Mouse (Mus musculus): Measurements from ENCODE around the gene Drc7. TPM values are rescaled to one million over a fixed set of nuclear protein-coding genes. Genes with fewer than 3 reads are reported as not detected.

Gene Drc7
- polyA plus RNA-seq, 1 experiment from 2014 or later: not detected

DNA sequence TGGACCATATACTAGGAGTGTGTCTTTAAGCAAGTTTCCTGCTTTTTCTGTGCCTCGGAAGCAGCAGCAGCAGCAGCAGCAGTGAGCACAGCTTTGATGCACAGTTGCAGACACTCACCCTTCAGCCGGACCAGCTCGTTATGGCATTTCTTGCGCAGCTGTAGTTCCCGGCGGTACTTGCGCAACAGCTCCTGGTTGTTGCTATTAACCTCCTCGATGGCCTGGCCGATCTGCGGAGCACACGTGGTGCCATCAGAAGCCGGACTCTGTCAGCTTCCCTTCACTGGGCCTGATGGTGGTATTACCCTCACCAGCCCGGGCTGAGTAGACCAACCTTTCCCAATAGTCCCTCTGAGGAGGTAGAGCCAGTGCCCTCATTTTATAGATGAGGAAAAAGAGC, 52.4 kb downstream of the Drc7 start:
- peaks cover 58% of the 10 kb centered on the region for H3K36me3 ChIP-seq (ENCODE audit: insufficient read depth, low read length)
- H3K4me3 ChIP-seq (replicated peaks; ENCODE audit: low read depth, low read length): no peak overlapping the region
- TF ChIP-seq CTCF (IDR thresholded peaks at IDR 0.05; ENCODE audit: low read depth): no peak
- no peaks in the 10 kb centered on the region for H3K9me3 ChIP-seq (replicated peaks; ENCODE audit: low read length)
- no peak overlapping the region for H3K9ac ChIP-seq (ENCODE audit: low read depth, low read length)
- no peaks in the 10 kb centered on the region for H3K27me3 ChIP-seq (ENCODE audit: insufficient read depth, low read length)
- no peak for ATAC-seq (replicated peaks; ENCODE audit: low FRiP score, low read depth)
- H3K4me2 ChIP-seq (ENCODE audit: low read length): no peak overlapping the region
- no peak overlapping the region for H3K27ac ChIP-seq
- DNase-seq (ENCODE audit: low spot score): no peak
- 91% methylated on average over 13 of the region's 13 CpGs for WGBS
- no peaks in the 10 kb centered on the region for H3K4me1 ChIP-seq (replicated peaks; ENCODE audit: insufficient read depth, low read length)

DNA sequence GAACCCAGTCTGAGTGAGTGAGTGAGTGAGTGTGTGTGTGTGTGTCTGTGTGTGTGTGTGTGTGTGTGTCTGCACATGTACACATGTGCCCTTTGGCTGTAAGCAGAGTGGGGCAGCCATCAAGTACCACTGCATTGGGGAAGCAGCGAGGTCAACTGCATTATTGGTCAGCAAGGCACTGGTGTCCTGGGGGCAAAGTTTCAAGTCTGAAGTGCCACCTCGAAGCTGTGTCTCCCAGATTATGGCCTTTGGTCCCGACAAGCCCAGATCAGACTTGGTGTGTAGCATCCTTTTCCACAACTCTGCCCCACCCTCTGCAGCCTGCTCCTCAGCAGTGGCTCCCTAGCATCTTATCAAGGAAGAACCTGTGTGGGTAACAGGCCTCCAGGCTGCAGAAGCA, 57.7 kb downstream of the Drc7 start:
- WGBS: 91% methylated on average over 3 of the region's 3 CpGs
- DNase-seq (ENCODE audit: low spot score): no peak

DNA sequence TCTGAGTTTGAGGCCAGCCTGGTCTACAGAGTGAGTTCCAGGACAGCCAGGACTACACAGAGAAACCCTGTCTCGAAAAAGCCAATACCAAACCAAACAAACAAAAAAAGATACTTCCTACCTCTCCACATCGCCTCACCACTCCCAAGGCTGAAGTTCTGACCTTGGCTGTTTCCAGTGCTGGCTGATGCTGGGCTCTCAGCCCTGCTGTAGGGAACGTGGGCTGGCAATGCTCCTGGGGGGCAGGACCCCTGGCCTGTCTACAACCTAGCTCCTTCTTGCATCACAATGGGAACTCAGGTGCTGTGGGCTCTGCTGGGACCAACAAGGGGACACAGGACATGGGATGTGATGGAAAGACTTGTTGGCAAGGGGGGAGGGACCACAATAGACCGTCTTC, 58.2 kb downstream of the Drc7 start:
- H3K27me3 ChIP-seq (ENCODE audit: insufficient read depth, low read length): no peaks in the 10 kb centered on the region
- H3K9ac ChIP-seq (ENCODE audit: low read depth, low read length): no peak overlapping the region
- no peaks in the 10 kb centered on the region for H3K9me3 ChIP-seq (replicated peaks; ENCODE audit: low read length)
- no peak overlapping the region for H3K4me3 ChIP-seq (replicated peaks; ENCODE audit: low read depth, low read length)
- H3K36me3 ChIP-seq (ENCODE audit: insufficient read depth, low read length): peaks cover 26% of the 10 kb centered on the region
- no peak for TF ChIP-seq CTCF (IDR thresholded peaks at IDR 0.05; ENCODE audit: low read depth)
- no peaks in the 10 kb centered on the region for H3K4me1 ChIP-seq (replicated peaks; ENCODE audit: insufficient read depth, low read length)
- no peak overlapping the region for H3K27ac ChIP-seq
- no peak for DNase-seq (ENCODE audit: low spot score)
- whole genome bisulfite sequencing: 86% methylated on average over 4 of the region's 4 CpGs
- H3K4me2 ChIP-seq (ENCODE audit: low read length): no peak overlapping the region
- no peak for ATAC-seq (replicated peaks; ENCODE audit: low FRiP score, low read depth)

More for the DNA sequence above, 57.7 kb downstream of the Drc7 start:
- TF ChIP-seq CTCF (IDR thresholded peaks at IDR 0.05; ENCODE audit: low read depth): no peak
- no peaks in the 10 kb centered on the region for H3K27me3 ChIP-seq (ENCODE audit: insufficient read depth, low read length)
- no peak for ATAC-seq (replicated peaks; ENCODE audit: low FRiP score, low read depth)
- no peak overlapping the region for H3K9ac ChIP-seq (ENCODE audit: low read depth, low read length)
- no peak overlapping the region for H3K27ac ChIP-seq
- H3K4me3 ChIP-seq (replicated peaks; ENCODE audit: low read depth, low read length): no peak overlapping the region
- no peak overlapping the region for H3K4me2 ChIP-seq (ENCODE audit: low read length)
- H3K4me1 ChIP-seq (replicated peaks; ENCODE audit: insufficient read depth, low read length): no peaks in the 10 kb centered on the region
- H3K9me3 ChIP-seq (replicated peaks; ENCODE audit: low read length): no peaks in the 10 kb centered on the region
- peaks cover 30% of the 10 kb centered on the region for H3K36me3 ChIP-seq (ENCODE audit: insufficient read depth, low read length)

DNA sequence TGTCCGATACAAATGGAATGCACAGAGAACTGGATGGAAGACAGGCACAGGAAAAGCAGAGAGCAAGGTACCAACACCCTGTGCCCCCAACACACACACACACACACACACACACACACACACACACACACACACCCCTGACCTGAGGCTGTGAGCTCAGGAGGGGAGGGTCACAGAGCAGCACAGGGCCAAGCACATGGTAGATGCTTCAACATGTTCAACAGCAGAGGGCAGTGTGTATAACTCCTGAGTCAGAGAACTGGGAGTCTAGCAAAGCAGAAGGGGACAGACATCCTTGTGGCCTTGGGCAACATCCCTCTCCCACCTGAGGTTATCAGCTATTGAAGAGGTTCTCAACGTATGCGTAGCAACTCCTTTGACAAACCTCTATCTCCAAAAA, 58.8 kb downstream of the Drc7 start:
- 80% methylated on average over 3 of the region's 3 CpGs for WGBS
- H3K9me3 ChIP-seq (replicated peaks; ENCODE audit: low read length): no peaks in the 10 kb centered on the region
- ATAC-seq (replicated peaks; ENCODE audit: low FRiP score, low read depth) (peak; percentile 49; the same call in 1 of the 2 replicates), DNase-seq (ENCODE audit: low spot score) (peak; percentile 78)
- H3K9ac ChIP-seq (ENCODE audit: low read depth, low read length): no peak overlapping the region
- peak; percentile 76 for TF ChIP-seq CTCF (IDR thresholded peaks at IDR 0.05; ENCODE audit: low read depth)
- H3K4me1 ChIP-seq (replicated peaks; ENCODE audit: insufficient read depth, low read length): no peaks in the 10 kb centered on the region
- H3K4me2 ChIP-seq (ENCODE audit: low read length): no peak overlapping the region
- no peak overlapping the region for H3K27ac ChIP-seq
- peaks cover 19% of the 10 kb centered on the region for H3K36me3 ChIP-seq (ENCODE audit: insufficient read depth, low read length)
- H3K4me3 ChIP-seq (replicated peaks; ENCODE audit: low read depth, low read length): no peak overlapping the region
- H3K27me3 ChIP-seq (ENCODE audit: insufficient read depth, low read length): no peaks in the 10 kb centered on the region

DNA sequence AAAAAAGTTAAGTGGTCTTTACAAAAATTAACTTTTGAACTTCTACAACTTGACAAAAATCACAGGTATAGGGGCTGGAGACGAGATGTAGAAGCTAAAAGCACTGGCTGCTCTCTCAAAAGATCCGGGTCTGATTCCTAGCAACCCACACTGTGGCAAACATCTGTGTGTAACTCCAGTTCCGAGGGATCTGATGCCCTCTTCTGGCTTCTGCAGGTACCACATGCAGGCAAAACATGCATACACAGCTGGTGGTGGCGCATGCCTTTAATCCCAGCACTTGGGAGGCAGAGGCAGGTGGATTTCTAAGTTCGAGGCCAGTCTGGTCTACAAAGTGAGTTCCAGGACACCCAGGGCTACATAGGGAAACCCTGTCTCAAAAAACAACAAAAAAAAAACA, 68.6 kb downstream of the Drc7 start:
- H3K27me3 ChIP-seq (ENCODE audit: insufficient read depth, low read length): no peaks in the 10 kb centered on the region
- H3K4me1 ChIP-seq (replicated peaks; ENCODE audit: insufficient read depth, low read length): peaks cover 6% of the 10 kb centered on the region
- H3K9me3 ChIP-seq (replicated peaks; ENCODE audit: low read length): no peaks in the 10 kb centered on the region
- no peak overlapping the region for H3K4me3 ChIP-seq (replicated peaks; ENCODE audit: low read depth, low read length)
- ATAC-seq (replicated peaks; ENCODE audit: low FRiP score, low read depth) (no peak), DNase-seq (ENCODE audit: low spot score) (no peak)
- TF ChIP-seq CTCF (IDR thresholded peaks at IDR 0.05; ENCODE audit: low read depth): peak; percentile 42
- H3K9ac ChIP-seq (ENCODE audit: low read depth, low read length): no peak overlapping the region
- H3K4me2 ChIP-seq (ENCODE audit: low read length): no peak overlapping the region
- H3K27ac ChIP-seq: no peak overlapping the region
- peaks cover 10% of the 10 kb centered on the region; the same call in 1 of the 2 replicates for H3K36me3 ChIP-seq (ENCODE audit: insufficient read depth, low read length)
- 94% methylated on average over 5 of the region's 5 CpGs for WGBS

DNA sequence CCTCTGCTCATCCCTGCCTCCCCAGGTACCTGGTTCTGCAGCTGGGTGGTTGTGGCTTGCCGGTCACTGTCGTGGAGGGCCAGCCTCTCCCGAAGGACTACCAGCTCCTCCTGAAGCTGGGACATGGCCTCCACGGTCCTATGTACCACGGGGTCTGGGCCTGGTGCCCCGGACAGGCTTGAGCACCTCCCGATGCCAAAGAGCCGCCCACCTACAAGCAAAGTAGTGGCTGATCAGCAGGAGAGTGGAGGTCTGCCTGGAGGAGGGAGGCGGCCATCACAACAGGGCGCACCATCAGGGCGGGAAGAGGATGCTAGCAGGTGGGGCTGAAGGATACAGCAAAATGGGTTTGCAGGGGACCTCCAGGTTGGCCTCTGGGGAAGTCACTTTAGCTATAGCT, 71.6 kb downstream of the Drc7 start:
- Histone ChIP-seq H3K27me3 (ENCODE audit: insufficient read depth, low read length) (no peaks in the 10 kb centered on the region), H3K9ac (ENCODE audit: low read depth, low read length) (no peak overlapping the region), H3K9me3 (replicated peaks; ENCODE audit: low read length) (no peaks in the 10 kb centered on the region), H3K4me1 (replicated peaks; ENCODE audit: insufficient read depth, low read length) (peaks cover 6% of the 10 kb centered on the region), H3K4me3 (replicated peaks; ENCODE audit: low read depth, low read length) (no peak overlapping the region), H3K27ac (no peak overlapping the region), H3K4me2 (ENCODE audit: low read length) (no peak overlapping the region), H3K36me3 (ENCODE audit: insufficient read depth, low read length) (peaks cover 16% of the 10 kb centered on the region; the same call in 1 of the 2 replicates)
- no peak for TF ChIP-seq CTCF (IDR thresholded peaks at IDR 0.05; ENCODE audit: low read depth)
- ATAC-seq (replicated peaks; ENCODE audit: low FRiP score, low read depth): no peak
- 92% methylated on average over 11 of the region's 11 CpGs for WGBS
- DNase-seq (ENCODE audit: low spot score): no peak

DNA sequence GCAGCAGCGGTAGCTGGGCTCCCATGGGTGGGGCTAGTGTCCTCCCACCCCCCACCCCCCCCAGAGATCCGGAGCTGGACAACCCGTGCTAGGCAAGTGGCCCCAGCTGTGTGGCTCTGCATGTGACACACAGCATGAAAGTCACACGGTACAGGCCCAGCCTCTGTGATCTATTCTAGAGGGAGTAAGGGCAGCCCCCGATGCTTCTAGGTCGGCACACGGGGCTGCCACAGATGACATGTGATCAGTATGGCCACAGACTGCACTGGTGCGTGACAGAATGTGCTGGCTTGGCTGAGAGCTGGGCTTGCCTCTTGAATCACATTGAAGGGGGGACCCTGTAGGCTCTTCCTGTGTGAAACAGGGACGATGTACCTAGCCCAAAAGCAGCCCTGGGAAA, 72.8 kb downstream of the Drc7 start:
- ATAC-seq (replicated peaks; ENCODE audit: low FRiP score, low read depth) (peak; percentile 91), DNase-seq (ENCODE audit: low spot score) (peak; percentile 67)
- Histone ChIP-seq H3K36me3 (ENCODE audit: insufficient read depth, low read length) (peaks cover 25% of the 10 kb centered on the region; the same call in 1 of the 2 replicates), H3K4me3 (replicated peaks; ENCODE audit: low read depth, low read length) (no peak overlapping the region), H3K9me3 (replicated peaks; ENCODE audit: low read length) (no peaks in the 10 kb centered on the region), H3K4me1 (replicated peaks; ENCODE audit: insufficient read depth, low read length) (peaks cover 10% of the 10 kb centered on the region), H3K27me3 (ENCODE audit: insufficient read depth, low read length) (no peaks in the 10 kb centered on the region), H3K4me2 (ENCODE audit: low read length) (no peak overlapping the region), H3K27ac (no peak overlapping the region), H3K9ac (ENCODE audit: low read depth, low read length) (no peak overlapping the region)
- 26% methylated on average over 9 of the region's 9 CpGs for WGBS
- TF ChIP-seq CTCF (IDR thresholded peaks at IDR 0.05; ENCODE audit: low read depth): no peak

Other genes starting within 250 kb of the Drc7 start
- 0.69 and 1.2 TPM in 2 replicates for gene Ccl17, start 244.7 kb upstream of the Drc7 start, polyA plus RNA-seq (2015; fragmentation: Nextera tagmentation; extraction: Ambion mirVana)
- 101 and 108 TPM in 2 replicates for gene Coq9, start 216.8 kb upstream of the Drc7 start, polyA plus RNA-seq (2015; fragmentation: Nextera tagmentation; extraction: Ambion mirVana)
- 112 and 129 TPM in 2 replicates for gene Ciapin1, start 216.7 kb upstream of the Drc7 start, polyA plus RNA-seq (2015; fragmentation: Nextera tagmentation; extraction: Ambion mirVana)
- gene Polr2c, start 197.7 kb upstream of the Drc7 start, polyA plus RNA-seq (2015; fragmentation: Nextera tagmentation; extraction: Ambion mirVana): 129 and 132 TPM in 2 replicates
- gene Dok4, start 178.8 kb upstream of the Drc7 start, polyA plus RNA-seq (2015; fragmentation: Nextera tagmentation; extraction: Ambion mirVana): 25.2 TPM in 2 replicates
- gene Ccdc102a, start 137.0 kb upstream of the Drc7 start, polyA plus RNA-seq (2015; fragmentation: Nextera tagmentation; extraction: Ambion mirVana): 17.5 and 20.0 TPM in 2 replicates
- gene Adgrg5, start 131.4 kb upstream of the Drc7 start, polyA plus RNA-seq (2015; fragmentation: Nextera tagmentation; extraction: Ambion mirVana): not detected in 2 replicates
- gene Adgrg1, start 80.4 kb upstream of the Drc7 start, polyA plus RNA-seq (2015; fragmentation: Nextera tagmentation; extraction: Ambion mirVana): 109 and 125 TPM in 2 replicates
- gene Adgrg3, start 37.4 kb upstream of the Drc7 start, polyA plus RNA-seq (2015; fragmentation: Nextera tagmentation; extraction: Ambion mirVana): 3.7 and 4.4 TPM in 2 replicates
- 21.2 and 22.9 TPM in 2 replicates for gene Katnb1, start 26.1 kb downstream of the Drc7 start, polyA plus RNA-seq (2015; fragmentation: Nextera tagmentation; extraction: Ambion mirVana)
- gene Kifc3, start 147.7 kb downstream of the Drc7 start, polyA plus RNA-seq (2015; fragmentation: Nextera tagmentation; extraction: Ambion mirVana): 41.2 and 46.2 TPM in 2 replicates